Mouse (Mus musculus) liver, adult 2 months (tissue): ENCODE results near the gene Agrp.

Experiments used
- CTCF ChIP-seq: fragments of 200-500 bp; IDR thresholded peaks from 2 replicates; pipeline ENCODE4 v1.5.1; 2011; ENCODE audit warnings: low read depth, low read length, control low read depth
- POLR2A ChIP-seq: fragments of 200-500 bp; IDR thresholded peaks from 2 replicates; pipeline ENCODE4 v1.6.1; 2011; ENCODE audit warnings: low read length, control low read depth; ENCODE audit not compliant: insufficient read depth; ENCODE audit errors: extremely low read depth

- no peak for TF ChIP-seq CTCF
- no peak for TF ChIP-seq POLR2A
Measured at GRCm38 (mm10) chr8:105542032-105542656, 95.0 kb downstream of the Agrp start.
